Mouse (Mus musculus) 3134 (cell line): ENCODE results near the gene Htr7.

Experiments
- DNase-seq: peaks from one replicate; pipeline ENCODE4 v3.0.0-alpha.2; 2011; ENCODE audit warnings: low spot score; ENCODE audit not compliant: insufficient read length; ENCODE audit errors: extremely low read depth

Htr7 gene

DNA sequence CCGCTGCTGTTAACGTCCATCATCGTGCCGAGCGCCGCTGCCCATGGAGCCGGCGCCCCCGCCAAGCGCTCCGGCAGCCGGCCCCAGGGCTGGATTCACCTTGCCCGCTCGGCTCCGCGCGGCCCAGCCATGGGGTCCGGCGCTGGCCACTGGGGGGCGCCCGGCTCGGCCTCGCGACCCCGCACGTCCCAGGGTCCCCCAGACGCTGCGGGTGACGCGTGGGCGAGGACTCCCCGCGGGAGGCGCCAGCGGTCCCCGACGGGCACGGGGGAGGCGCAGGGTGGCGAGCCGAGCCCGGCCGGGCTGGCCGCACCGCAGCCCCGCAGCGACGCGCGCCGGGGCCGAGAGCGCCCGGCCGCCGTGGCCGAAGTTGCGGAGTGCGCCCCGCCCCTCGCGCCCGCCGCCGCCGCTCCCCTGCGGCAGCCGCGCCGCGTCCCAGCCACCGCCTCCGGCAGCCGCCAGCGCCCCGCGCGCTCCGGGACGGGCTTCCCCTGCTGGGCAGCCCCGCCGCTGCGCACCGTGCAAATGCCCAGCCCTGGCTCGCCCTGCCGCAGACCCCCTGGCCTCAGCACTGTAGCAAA, at the start of gene Htr7:
Gene Htr7 (minus strand): TSS at position 277 of the 581 bp plus-strand sequence.
- no peak for DNase-seq

DNA sequence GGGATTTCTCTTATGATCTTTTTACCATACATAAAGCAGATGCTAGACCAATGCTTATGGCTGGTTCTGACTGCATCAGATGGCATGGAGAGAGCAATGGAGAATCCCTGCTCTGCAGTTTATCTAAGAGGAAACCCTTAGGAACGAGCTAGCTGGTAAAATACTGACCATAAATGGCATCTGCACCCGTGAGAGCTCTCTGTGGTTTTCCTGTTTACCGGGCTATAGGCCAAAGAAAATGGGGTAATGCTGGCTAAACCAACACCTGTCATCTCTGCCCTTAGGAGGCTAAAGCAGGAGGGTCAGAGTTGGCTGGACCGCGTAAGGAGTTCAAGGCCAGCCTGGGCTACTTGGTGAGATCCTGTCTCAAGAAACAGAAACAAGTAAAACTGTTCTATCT, 46.6 kb upstream of the Htr7 start:
- peak; percentile 27 for DNase-seq

DNA sequence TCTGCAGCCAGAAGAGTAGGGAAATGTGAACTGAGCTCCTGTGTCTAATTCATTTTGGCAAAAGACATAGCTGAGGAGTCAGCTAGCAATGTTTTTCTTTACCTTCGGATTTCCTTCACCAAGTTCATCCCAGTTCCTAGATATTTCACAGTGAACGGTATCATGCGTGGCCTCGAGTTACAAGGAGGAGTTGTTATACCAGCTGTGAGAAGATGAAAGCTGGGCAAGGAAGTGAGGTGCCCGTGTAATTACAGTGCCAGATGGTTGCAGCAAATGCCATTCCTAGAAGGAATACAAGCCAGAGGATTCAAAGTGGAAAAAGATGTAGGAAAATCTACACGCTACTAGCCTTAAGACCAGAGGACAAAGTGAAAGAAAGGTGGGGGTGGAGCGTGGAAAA, 41.6 kb upstream of the Htr7 start:
- DNase-seq: no peak

DNA sequence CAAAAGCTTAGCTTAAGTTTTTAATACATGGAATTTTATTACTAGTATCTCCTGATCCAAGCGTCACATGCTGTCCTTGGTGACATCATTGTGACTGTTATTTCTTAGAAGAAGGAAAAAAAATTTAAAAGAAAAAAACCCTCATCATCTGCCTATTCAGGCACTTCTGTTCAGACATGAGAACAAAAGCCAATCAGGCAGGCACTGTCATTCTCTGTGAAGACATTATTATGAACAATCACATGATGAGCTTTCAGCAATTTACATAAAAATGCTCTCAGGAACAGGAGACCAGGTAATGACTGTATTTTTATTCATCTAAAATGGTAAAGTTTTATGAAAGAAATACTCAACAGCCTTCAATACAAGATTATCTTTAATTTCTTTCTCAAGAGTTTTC, 41.0 kb upstream of the Htr7 start:
- no peak for DNase-seq

DNA sequence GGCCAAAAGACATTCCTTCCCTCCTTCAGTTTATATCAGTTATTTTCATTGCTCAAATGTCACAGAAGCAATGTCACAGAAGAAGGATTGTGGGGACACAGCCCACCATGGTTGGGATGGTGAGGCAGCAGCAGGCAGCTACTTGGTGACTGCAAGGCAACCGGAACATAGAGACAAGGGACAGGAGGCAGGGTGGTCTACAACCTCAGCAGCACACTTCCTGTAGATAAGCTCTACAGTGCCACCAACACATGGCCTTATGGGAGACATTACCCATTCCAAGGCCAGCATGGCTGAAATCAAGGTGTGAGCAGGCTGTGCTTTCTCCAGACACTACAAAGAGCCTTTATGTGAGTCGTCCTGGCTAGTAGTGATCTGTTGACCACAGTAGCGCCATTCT, 39.9 kb upstream of the Htr7 start:
- DNase-seq: no peak

DNA sequence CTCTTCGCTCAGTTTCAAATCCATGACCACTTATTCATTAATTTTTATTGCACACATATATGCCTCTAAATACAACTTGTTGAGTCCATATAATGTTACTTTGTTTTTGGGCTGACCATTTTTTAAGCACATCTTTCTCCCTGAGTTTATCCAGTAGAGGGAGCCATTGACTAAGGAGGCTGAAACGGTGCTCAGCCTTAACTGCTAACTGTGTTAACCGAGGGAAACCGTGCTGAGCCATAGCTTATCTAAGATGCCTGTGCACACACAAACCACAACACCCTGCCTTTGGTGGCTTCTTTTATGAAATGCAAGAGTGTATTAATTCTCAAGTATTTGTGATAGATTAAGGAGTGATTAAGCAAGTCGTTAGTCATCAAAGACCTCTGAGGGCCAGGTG, 33.5 kb upstream of the Htr7 start:
- DNase-seq: peak; percentile 17

DNA sequence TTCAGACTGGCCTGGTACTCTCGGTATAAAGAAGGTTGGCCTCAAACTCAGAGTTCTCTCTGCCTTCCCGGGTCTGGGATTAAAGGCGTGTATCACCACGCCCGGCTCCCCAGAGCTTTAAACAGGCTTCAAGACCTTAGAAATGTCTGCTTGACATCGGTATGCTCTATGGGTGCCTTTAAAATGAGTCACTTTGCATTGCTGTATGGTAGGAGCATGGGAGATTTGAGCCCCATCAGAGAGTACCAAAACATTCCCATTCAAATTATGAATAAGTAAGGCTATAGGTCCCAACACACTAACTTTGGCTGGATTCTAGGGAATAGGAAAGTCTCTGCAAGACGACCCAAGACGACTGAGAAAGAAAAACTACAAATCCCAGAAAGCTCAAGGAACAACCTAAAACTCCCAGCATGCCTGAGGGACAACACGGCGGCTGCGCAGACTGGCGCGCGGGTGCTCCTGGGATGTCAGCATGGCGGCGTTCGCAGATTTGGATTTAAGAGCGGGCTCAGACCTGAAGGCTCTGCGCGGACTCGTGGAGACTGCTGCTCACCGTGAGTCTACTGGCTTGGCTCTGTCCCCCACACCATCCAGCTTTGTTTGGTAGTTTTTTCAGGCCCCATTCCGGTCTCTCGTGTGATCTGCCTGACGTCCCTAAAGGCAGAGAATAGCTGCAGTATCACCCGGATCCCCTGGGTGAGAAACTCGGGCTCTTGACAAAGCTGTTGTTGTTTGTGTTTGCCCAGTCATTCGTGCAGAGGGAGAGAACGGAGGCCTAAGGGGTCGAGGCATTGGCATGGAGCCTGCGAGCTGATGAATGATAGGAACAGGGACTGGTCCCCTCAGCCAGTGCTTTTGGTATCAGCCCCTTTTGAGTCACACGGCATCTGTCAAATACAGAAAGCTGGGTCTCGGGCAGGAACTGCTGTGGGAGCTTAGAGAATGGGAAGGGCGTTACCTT, 26.2 kb upstream of the Htr7 start, which contains the start of gene Rpp30:
Gene Rpp30 (plus strand): TSS at position 455 of the 964 bp plus-strand sequence.
- DNase-seq: peak; percentile 93

DNA sequence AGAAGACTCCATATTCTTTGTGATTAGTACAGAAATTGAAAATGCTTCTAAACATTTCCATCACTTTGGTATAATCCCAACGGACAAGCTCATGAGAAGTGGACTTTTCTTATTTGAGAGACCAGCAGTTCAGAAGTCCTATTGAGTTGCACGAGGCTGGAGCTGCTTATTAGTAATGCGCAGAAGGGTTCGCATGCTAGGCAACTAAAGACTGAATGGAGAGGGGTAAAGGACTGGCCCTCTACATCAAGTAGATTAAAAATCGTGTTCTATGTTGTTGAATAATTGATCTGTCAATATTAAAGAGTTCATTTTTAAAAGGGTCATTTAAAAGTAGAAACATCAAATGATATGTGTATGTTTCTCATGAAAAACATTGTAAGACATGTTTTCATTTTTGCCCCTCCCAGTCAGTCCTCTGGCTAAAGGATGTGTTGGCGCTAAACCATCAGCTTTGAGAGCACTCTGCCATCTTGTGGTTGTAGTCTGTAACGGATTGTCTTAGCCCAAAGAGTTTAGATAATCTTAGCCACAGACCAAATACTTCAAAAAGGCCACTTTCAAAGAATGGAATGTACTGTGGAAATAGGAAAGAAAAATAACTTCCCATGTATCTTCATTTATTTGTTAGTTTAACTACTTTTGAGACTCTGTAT, 25.4 kb upstream of the Htr7 start:
- peak; percentile 46 for DNase-seq

DNA sequence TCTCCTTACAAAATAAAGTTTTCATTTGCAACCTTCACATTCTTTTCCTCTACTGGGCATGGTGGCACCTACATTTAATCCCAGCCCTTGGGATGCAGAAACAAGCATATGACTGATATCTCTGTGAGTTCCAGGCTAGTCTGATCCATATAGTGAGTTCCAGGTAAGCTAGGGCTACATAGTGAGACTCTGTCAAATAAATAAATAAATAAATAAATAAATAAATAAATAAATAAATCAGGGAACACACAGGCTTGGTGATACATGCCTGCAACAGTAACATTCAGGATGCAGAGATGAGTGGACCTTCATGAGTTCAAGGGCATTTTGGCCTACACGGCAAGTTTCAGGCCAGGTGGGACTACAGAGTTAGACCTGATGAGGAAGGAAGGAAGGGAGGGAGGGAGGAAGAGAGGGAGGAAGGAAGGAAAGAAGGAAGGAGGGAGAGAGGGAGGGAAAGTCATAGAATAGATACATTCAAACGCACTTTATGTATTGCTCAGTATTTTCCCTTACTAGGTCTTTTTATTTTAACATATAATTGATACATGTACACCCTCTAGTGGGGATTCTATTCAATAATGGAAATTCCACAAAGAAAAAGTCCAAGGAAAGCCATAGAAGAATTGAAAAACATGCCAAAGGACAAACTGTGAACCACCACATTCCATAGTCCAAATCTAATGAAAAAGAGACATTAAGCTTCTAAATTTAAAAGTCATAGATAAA, 5.7 kb upstream of the Htr7 start:
- no peak for DNase-seq

DNA sequence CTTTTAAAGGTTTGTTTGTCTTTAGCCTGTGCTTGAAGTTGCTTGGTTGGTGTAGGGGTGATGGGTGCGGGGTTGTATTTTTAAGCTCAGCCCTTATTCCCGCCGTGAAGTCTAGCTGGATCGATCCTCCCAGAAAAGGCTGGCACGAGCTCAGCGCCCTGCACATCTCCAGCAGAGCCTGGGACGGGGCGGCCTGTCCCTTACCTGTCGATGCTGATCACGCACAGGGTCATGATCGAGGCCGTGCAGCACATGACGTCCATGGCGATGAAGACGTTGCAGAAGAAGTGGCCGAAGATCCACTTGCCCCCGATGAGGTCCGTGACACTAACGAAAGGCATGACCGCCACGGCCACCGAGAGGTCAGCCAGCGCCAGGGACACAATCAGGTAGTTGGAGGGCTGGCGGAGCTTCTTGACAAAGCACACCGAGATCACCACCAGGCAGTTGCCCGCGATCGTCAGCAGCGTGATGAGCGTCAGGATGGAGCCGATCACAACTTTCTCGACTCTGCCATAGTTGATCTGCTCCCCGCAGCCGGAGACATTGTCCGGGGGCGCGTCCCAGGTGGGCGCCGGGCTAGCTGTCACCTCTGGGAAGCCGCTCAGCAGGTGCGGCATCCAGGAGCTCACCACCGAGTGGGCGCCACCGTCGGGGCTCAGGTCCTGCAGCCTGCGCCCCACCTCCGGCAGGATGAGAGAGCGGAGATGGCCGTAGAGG, 645 bp downstream of the Htr7 start:
- DNase-seq: peak; percentile 15

DNA sequence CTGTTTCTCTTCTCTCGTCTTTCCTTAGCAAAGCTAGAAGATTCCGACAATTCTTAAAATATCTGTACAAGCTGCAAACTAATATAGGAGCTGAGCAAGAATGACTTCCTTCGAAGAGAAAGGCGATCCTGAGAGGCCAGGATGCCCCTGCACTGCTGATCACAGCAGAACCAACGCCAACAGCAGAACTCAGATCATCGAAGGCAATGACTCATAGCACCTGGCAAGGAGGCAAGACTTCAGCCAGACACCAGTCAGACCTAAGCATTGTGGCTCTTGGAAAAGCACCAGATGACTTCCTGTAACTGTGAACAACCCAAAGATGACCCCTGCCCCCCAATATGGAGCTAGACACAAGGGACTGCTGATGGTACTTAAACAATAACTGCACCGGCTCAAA, 11.3 kb downstream of the Htr7 start:
- no peak for DNase-seq

DNA sequence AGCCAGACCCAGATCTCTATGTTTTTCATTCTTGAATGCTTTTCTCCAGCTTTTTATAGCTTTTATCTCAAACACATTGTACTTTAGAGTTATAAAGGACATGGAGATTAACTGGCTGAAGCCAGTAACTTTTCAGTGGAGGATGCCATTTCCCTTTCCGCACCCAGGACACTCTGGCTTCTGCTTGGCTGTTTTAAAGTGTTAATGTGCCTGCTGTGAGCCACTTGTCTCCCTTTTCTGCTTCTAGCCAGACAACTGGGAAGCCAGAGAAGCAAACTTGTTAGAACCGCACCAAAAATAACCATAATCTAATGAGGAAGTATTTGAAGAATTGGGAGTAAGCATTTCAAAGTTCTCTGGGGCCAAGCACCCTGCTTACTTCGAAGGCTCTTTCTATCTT, 42.5 kb downstream of the Htr7 start:
- no peak for DNase-seq

DNA sequence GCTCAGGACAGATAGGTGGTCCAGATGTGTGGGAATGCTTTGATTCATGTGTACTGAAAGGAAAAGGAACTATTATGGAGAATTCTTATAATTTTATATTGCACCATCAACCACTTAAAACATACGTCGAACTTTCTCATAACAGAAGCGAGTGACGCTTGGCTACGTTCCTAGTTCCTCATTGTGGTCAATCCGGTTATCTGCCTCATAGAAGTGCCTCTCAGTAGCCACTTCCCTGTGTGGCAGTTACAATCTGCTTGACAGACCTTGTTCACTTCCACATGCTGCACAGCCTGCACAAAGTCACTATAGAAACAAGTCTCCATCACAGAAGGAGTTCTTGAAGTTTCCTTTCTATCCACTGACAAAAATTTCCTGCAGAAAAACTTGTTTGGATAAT, 51.0 kb downstream of the Htr7 start:
- no peak for DNase-seq

DNA sequence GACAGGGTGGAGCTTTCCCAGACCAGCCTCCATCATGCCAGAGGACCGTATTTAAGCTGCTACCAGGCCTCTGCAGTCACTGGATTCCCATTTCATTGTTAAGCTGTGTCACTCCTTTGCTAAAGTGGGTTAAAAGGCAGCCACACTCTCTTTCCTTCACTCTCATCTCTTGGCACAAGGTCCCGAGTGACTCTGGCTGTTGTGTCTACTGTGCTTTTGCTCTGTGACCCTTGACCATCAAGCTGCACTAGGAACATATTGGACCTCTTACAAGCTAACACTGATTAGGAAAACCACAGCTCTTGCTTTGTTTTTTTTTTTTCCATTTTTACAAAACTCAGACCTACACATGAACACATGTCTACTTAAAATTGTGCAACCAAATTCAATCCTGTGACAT, 52.3 kb downstream of the Htr7 start:
- DNase-seq: no peak

DNA sequence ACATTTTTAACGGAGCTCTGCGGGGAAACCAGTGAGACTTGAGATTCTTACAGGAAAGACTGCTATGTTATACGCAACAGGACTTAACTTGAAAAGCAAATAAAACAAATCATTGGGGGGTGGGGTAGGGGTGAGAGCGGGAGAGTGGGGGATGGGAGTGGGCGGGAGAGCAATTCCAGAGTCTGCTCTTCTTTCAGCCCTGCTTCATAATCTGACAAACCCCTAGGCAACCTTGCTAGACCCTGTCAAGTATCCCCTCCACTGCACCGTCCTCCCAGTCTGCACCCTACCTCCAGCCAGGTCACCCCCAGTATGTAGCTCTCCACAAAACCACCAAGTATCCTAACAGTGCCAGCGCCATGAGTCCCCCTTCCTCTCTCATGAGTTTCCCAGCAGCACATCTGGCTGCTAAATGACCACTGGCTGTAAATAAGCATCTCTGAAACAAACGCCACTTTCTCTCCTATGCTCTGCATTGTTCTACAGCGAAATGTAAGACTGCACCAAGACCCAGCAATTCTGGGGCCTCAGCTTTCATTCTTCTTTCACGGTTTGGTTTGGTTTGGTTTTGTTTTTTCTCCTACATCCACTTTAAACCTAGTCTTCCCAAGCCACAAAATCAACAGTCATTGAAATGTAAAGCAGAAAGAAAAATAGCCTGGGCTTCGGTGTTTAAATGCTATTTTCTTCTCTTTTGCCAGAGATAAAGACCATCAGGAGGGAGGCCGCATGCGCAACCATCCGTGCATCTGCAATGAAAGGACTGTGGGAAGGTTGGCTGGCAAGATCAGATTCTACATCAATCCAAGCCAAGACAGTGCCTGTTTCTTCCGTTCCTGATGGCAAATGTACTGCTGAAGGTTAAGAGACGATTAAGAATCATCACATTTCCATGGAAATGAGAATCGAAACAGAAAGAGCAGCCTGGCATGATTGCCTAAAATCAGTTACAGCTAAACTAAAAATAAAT, 54.5 kb downstream of the Htr7 start:
- no peak for DNase-seq

DNA sequence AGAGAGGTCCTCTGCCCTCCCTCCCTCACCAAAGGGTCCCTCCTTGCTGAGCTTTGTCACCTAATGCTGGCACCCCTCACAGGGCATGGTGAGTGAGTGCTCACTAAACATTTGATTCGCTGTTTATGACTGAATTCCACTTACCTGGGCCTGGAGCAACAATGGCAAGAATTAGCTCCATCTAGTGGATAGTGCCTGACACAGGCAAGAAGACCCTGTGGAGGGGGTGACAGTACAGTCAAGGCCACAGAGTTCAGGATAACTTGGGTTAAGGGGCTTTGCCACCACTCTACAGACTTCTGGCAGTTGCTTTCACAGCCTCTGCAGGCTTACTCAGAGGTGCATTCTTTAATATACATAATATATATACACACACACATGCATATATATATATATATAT, 55.8 kb downstream of the Htr7 start:
- no peak for DNase-seq

DNA sequence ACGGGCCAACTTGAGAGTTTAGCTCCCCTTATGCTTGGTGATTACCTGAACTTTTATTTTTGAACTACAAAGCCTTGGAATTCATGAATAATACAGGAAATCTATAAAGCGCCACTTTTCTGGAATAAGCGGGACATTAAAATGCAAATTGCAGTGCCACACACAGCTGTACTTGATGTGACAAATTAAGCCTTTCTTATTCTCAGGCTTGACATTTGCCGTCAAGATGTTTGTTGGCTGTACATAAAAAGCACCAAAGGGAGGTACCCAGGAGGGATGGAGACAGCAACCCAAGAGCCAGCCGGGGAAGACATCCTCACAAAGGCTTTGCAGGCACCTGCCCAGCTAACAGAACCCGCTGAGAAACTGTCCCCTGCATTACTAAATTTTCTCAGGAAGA, 56.4 kb downstream of the Htr7 start:
- DNase-seq: no peak

DNA sequence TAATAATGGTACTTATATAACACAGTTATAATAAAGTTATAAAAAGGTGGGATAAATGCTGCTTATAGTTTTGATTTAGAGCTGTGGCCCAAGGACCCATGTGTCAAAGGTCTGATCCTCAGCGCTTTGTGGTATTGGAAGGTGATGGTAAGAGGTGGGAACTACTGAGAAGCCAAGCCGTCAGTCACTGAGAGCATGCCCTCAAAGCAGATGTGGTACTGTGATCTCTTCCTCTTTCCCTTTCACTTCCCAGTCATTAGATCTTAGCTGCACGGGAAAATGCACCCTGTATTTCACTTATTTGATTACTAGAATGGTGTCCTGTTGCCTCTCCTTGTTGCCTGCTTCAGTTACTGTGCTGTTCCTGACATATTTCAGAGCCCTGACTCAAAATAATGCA, 59.9 kb downstream of the Htr7 start:
- no peak for DNase-seq

DNA sequence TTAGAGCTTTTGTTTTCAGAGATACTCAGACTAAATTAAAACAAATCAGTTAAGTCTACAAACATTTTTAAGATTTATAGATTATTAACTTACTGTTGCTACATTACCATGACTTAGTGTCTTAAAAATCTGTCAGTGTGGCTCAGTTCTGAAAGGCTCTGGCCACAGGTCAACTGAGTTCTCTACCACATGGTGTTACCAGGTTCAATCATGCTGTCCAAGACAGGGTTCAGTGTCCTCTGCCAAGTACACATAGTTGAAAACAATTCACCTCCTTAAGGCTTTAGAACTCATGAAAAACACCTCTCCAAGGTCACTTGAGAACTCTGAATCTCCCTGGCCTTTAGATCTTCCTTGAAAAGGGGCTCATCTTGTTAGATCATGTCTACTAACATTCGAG, 69.8 kb downstream of the Htr7 start:
- DNase-seq: no peak
